Mouse (Mus musculus): ENCODE results near the gene A830005F24Rik.

GRCm38 (mm10) chr13:48483606-48484005 is 29.8 kb upstream of the A830005F24Rik start:
- no peak for TF ChIP-seq EP300 (IDR thresholded peaks at IDR 0.05; ENCODE audit: low read depth)
- no peak for TF ChIP-seq CTCF (IDR thresholded peaks at IDR 0.05; ENCODE audit: low read depth)

Data from liver, embryonic 14.5 days (tissue).